Mouse (Mus musculus) ovary, postnatal 10 days (tissue): ENCODE data around the gene Mab21l1.

ENCODE experiments used
- DNase-seq: peaks from one replicate; pipeline ENCODE4 v3.0.0; 2022; ENCODE audit warnings: low spot score

Gene Mab21l1

DNA sequence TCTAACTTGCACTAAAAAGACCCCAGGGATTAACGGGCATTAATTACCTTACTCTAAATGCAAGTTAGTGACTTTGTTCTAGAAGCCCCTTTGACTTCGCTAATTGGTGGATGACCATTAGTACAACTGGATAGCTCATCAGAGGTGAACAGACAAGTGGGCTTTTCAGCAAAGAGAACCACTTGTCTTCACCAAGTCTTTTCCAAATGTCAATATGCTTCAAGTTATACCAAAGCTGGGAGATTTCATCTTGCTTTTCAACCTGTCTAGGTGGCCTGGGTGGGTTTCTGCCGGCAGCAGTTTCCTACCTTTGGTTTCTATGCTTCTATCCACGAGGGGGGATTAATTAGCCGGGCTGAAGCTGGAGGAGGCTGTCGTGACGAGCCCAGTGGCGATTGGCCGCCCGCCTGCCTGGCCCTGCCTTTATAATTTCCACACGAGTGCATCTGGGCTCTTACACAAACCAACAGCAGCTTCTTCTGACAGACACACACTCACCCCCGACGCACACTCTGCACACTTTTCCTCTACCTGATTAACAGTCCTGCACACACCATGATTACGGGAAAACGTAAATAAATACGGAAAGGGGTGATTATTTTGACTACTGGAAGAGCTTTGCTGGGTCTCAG is at the start of gene Mab21l1:
Gene Mab21l1, plus strand, starts transcription at position 455 of the 632 bp plus-strand sequence.
- no peak for DNase-seq

DNA sequence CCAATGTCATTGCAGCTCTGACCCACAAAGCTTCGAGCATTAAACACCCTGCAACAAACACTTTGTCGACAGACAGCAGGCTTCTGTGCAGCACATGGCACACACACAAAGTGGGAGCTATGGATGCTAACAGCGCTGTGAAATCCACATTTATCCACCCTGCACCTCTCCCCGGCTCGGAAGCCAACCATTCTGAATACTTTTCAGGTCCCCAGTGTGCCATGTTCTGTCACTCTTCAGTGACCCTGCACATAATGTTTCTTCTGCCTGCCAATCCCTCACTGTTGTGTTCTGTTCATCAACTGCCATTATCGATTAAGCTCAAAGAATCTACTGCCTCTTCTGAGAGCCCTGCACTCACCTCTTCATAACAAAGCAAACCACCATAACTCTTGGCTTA is 48.6 kb upstream of the Mab21l1 start:
- no peak for DNase-seq

DNA sequence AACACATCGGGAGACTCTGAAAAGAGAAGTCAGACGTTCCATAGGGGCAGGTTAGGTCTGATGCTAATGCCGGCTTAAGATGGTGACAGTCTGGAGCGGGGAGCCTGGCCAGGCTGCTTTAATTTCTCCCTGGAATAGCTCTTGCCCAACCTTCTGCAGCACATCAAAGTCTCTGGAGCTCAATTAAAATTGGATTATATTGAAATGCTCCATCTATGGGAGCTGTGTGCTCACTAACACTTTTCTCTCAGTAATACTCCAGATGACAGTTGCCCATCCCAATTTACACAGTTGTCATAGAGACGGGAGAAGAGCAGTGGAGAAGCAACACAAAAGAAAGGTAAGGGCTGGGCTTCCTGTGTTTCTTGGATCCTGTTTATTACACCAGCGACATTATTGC is 40.9 kb upstream of the Mab21l1 start:
- no peak for DNase-seq

DNA sequence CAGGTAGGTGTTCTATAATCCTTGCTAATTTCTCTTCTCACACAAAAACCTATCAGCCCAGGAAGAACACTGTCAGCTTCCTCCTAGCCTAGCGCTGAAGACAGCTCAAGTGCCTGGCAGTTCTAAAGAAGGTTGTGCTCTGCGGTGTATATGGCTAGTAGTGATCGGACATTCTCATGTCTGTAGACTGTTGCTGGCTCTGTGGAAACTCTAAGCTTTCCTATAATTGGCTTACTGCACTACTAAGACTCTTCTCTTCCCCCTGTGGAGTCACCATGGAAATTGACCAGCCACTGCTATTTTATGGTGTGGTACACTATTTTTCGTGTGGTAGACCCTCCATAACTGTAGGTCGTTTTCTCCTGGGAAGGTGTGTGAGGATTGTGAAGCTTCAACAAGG is 40.1 kb upstream of the Mab21l1 start:
- DNase-seq = no peak

DNA sequence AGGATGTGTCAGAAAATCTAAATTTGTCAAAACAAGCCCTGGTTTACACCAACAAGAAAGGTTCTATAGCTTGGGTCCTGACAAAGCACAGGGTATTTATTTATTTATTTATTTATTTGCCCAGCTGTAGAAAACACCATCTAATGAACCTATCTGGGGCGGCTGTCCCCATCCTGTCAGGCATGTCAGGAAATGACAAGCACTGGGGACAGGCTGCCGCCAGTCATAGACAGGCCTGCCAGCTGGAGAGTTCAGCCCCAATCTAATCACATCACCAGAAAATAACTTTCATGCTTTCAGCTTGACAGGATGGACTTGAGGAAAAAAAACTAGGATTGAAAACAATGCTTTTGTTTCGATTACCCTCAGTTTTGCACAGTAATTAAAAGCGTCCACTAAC is 39.7 kb upstream of the Mab21l1 start:
- DNase-seq = no peak

DNA sequence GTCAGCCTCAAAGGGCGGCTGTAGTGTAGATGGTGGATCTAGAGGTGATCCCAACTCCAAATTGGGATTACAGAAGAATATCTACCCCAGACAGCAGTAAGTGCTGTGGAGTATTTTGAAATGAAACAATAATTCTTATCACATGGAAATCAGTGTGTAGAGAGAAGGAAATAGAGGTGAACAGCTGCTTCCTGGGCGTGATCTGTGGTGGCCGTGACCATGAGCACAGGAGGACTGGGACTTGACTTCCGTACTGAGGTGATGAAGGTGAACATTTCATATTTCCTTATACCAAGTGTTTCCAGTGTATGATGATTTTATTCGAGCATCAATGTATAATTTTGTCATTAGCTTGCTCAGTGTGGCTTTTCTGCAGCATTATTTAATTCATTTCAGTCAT is 38.4 kb upstream of the Mab21l1 start:
- DNase-seq = no peak

DNA sequence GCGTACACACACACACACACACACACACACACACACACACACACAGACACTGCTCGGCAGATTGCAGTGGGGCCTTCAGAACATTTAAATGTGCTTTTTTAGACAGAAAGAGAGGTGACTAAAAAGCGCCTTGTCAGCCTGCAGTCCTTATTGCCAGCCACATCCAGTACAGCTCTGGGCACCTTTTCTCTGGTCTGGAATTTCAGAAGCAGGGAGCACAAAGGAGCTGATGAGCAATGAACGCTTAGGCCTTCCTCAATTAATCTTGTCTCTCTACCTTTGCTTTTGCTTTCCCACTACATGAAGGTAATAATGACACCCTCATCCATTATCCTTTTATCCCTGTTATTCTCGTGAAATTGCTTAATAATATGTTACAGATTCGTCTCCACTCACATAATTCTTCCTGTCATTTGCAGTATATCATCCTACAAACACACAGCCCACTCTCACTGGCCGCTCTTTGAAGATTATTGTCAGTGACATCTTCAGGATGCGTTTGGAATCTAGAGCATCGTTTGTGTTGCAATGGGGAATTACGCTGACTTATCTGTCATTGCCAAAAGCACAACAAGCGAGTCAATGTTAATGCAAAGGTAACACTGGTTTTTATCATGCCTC is 31.8 kb upstream of the Mab21l1 start:
- DNase-seq = no peak

DNA sequence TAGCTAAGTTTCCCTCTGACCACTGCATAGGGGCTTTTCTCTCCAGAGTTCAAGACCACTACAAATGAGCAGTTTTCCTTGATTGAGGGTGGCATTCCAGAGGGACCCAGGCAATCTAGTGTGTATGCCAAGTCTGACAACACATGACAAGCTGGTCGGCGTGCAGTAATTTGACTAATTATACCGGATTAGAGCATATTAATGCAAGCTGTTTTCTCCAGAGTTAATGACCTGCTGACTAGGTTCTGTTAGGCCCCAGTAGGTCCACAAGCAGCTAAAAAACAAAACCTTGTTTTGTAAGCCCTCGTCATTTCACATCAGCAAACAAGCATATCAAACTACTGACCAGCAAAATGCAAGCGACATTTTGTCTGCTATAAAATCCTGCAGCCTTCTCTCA is 30.9 kb upstream of the Mab21l1 start:
- no peak for DNase-seq

DNA sequence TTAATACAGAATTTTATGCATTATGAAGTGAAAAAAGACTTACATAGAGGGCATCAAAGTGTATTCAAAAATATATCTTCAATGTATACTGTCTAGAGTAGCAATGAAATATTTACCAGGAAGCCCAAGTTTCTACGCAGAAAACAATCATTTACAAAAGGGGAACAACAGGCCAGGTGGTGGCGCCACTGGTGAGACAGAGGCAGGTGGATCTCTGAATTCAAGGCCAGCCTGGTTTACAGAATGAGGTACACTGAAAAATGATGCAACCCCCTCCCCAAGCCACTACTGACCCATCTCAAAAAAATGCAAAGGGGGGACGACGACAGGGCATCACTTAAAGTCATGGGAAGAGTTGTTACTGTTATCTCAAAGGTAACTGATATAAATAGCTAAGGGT is 29.8 kb upstream of the Mab21l1 start:
- no peak for DNase-seq

DNA sequence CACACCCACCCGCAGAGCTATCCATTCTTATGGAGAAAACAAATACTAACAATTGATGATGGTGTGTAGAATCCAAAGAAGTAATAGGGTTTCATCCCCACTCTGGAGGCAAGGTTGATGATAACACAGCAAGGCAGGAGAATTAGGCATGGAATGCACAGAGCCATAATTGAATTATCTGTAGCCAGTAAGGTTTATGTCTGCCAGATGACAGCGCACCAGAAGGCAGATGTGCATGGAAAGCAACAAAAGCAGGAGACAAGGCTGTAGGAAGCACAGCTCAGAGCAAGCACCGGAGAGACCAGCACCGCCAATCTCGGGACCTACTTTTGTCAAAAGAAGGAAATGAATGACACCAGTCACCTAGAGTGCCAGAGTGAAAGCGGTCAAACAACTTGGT is 28.4 kb upstream of the Mab21l1 start:
- DNase-seq = no peak

DNA sequence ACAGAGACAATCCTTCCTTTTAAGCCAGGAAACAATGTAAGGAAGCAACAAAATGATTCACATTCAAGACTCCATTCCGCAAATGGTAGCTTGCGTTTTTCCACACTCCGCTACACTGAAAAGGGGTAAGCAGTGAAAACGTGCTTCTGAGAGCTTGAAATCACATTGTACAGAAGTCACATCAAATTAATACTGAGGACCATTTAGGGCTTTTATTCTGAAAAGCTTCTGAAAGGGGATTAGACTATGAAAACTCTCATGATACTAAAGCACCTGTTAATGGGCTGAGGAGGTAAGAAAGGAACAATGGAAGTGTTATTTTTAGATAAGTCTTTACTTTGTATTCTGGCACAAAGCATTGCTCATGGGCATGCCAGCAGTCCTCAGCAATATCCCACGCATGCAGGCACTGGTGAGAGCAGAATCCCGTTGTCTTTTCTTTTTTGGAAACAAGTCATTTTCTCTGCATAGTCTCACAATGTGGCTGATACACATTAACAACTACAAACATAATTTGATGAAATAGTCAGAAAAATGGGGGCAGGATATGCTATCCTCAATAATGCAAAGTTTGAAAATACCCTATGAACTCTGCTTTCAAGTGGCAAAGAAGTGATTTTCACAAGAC is 27.2 kb upstream of the Mab21l1 start:
- no peak for DNase-seq

DNA sequence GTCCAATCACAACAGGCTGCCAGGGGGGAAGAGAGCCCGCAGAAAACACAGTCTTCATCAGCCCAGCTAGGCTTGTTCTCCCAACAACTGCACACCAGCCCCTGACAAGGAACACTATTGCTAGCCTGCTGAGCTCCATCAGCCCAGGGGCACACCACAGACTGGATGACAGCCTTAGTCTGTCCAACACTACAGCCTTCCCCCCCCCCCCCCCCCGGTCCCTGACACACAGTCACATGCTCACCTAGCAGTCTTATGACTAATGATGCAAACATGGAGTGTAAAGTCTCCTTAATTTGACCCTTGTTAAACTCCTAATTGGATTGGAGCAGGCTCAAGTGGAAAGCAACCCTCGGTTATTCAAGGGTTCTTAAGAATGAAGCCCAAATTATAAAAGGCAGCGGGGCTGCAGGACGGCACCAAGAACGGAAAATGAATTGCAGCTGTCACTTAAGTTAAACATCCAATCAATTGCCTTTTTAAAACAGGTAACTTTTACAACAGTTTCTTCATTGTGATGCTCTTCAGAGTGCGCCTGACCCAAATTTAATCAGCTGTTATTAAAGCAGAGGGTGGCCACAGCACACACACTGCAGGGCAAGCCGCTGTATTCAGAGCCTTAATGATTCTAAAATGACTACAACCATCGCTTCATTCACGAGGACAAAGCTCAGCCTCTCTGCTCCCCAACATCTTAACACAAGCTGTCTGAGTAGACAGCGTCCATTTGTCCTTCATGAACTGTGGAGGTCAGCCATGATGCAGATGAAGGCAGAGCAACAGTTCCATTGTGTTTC is 26.3 kb upstream of the Mab21l1 start:
- DNase-seq = no peak

DNA sequence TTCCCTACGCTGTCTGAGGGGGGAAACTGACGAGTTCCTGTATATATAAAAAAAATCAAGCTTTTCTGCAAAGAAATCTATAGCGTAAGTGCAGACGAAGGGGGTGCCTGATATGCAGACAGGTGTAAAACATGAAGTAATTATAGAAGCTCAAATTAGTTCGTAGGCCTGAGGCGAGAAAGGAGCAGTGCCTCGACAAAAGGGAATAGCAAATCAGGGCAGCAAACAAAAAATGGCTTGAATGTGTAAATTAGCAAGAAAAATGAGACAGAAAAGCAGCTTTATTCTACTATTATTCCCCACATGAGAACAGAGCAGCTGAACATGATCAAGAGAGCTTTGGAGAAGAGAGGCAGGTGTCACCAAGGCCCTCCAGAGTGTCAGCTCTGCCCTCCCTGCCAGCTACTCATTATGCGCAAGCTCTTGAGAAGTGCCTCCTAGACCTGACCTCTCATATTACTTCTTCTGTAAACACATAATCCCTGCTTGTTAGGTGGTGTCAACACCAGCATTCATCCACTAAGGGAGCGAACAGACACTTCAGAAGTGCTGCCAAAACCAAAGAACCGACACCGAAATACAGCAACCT is 25.6 kb upstream of the Mab21l1 start:
- DNase-seq = no peak

DNA sequence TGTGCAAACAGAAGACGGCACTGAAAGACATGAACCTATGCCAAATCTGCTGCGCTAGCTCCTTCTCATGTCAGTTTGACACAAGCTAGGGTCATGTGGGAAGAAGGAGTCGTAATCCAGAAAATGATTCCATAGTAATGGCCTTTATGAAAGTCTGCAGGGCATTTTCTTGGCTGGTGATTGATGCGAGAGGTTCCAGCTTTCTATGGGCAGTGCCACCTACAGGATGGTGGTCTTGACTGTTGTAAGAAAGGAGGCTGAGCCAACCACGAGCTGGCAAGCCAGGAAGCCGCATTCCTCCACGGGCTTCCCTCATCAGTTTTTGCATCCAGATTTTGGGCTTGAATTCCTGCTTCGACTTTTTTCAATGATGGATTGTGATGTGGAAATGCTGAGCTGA is 24.0 kb upstream of the Mab21l1 start:
- no peak for DNase-seq

DNA sequence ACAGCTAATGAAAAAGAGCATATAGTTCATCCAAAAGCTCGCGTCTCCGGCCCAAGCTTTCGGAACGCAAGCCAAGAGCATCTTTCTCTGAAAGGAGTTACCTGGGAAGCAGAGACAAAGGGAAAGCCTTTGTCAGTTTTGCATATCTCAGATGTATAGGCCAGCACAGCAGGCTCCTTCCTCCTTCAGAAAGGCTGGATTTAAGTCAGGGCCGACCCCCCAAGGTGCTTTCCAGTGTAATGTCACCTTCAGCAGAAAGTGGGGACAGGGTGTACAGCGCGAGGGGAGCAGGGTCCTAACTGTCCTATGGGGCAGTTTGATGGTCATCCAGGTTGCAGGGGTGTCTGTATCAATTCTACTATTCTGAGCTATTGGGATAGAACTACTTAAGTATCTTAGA is 18.7 kb upstream of the Mab21l1 start:
- no peak for DNase-seq

DNA sequence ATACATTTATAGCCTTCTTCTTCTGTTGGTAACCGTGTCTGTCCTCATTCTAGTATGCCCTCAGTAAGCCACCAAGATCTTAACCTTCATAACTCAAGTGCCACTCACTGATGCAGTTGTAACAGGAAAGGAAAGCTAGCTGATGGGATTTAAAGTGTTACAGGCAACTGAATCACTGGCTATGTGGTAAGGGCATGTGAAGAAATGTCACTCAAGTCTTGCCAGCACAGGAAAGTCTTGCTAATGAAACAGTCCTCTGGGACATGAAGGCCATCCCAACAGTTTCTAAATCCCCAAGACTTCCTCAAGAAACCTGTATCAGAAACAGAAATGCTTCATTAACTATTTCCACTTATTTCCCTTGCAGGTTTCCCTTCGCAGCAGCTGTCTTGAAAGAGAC is 13.7 kb upstream of the Mab21l1 start:
- DNase-seq = no peak

DNA sequence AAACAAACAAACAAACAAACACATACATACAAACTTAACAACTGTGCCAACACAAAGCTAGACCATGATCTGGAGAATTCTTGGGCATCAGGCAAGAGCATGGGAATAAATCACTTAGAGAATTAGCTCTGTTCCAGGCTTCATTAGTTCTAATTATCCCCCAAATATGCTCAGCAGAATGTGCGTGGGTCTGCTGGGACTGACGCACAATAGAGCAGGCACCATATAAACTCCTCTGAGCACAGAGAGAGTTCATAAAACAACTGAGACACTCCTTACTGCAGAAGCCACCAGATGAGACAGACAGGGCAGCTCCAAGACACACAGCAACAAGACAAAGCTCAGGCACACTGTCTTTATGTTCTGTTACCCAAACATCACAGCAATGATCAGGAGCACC is 13.0 kb upstream of the Mab21l1 start:
- no peak for DNase-seq

DNA sequence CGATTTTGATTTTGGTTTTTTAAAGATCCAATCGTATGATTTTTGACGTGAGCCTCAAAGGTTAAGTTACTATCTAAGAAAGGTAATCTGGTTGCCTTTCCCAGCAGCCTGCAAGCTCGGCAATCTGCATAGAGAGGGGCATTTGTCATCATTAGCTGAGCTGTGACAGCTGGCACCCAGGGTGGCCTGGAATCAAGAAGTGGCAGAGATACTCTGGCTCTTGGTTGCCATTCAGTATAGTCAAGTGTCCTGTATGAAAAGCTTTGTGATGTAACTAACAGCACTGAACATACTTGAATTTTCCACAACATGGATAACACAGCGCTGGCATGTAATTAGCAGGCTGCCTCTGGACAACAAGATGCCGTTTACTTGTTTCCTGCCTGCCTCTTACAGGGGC is 8.1 kb upstream of the Mab21l1 start:
- DNase-seq = no peak

DNA sequence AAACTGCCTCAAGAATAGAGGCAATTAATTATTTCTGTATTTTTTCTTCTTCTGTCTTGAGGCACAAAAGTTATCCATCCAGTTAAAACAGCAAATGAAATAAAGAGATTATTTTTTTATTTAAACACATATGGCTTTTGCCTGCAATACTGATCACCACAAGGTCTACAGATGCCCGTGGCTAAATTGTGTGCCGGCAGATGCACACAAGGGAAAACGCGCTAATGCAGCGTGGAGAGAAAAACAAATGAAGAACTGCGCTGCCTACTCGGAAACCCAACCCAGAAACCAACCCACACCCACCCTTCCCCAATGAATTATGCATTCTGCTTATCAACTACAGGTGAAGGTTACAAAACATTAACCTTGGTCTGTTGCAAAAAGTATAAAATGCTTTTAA is 7.1 kb upstream of the Mab21l1 start:
- no peak for DNase-seq

DNA sequence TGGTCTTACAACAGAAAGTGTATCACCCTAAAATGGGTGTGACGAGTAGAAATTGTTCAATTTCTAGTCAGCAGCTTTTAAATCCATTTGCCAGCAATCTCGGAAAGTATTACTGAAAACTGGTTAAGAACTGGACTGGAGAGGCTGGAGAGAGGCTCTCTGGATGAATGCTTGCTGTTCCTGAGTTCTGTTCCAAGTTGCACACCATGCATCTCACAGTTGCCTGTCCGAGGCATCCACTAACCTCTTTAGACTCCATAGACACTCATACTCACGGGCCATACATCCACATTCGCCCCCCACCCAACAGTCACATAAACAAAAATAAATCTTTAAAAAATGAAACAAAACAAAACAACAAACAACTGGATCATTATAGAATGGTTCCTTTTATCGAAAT is 6.6 kb upstream of the Mab21l1 start:
- no peak for DNase-seq

DNA sequence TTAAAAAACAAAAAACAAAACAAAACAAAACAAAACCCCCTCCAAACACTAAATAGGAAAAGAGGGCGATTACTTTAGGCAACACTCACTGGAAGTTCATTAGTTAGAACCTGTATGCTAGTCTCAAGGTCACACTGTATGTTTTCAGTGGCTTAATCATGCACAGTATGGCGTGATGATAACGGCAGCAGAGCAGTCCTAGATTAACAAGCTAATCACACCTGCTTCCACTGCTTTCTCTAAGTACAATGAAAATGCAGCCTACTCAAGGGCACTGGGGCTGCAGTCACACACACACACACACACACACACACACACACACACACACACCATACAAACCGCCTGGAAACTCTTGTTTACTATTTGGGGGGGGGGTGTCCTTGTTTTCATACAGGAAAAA is 4.8 kb upstream of the Mab21l1 start:
- no peak for DNase-seq
